Mouse (Mus musculus) gastrocnemius, postnatal 10 days (tissue): ENCODE measurements at regions not wholly inside any gene's neighbourhood (a gene's known extent, or its start where the extent isn't known, plus 50 kb on each side); places are given as distances from the start of the nearest gene placed in this dataset.

Source experiments
- DNase-seq: peaks from one replicate; pipeline ENCODE4 v3.0.0; 2021; ENCODE audit warnings: mixed read lengths

DNA sequence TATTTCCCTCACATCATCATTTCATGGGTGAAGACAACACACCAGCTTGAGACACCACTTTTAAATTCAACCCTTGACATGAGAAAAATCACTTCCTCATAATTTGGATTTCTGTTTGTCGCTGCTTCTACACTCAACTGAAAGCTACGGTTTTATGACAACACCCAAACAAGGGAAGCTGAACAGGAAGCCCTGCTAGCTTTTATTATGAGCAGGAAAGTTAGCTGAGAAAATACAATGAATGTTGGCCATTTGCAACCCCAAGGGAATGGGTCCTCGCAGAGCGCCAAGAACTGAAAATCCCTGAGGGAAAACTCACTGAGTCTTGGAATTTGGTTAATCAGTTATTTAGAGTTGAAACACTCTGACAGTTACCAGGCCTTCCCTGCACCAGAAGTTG lies 311.9 kb downstream of the Epha4 start:
- DNase-seq: no peak

DNA sequence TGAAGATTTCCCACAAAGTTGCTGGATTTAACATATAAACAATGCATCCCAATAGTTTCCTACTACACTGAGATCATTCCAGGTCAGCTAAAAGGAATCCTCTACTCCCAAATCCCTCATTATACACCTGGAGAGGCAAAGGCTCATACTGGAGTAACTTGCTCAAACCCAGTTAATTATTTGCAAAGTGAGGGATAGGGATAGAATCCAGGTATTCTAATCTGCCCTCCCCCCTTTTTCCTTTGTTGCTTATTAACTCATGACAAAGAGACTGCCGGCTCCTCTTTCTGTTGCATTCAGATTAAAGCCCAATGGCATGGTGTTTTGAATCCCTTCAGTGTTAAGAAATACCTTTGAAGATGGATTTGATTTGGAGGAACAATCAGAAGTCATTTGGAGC lies 308.4 kb downstream of the Epha4 start:
- DNase-seq: no peak

DNA sequence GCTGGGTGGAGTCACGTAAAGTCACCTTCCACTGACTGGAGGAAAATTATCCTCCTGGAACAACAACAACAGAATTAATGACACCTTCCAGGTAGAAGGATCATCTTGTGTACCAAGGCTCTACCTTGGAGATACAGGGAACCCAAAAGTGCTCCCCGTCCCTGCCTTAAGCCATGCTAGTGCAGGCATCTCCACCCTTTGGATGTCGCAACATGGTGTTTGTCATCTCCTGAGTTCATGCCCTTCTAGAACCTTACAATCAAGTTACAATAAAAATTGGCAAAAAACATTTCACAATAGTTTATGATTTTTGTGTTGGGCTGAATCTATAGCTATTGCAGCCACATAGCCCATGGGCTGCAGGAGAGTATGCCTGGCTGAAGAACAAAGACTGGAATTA lies 305.5 kb downstream of the Epha4 start:
- DNase-seq: no peak

DNA sequence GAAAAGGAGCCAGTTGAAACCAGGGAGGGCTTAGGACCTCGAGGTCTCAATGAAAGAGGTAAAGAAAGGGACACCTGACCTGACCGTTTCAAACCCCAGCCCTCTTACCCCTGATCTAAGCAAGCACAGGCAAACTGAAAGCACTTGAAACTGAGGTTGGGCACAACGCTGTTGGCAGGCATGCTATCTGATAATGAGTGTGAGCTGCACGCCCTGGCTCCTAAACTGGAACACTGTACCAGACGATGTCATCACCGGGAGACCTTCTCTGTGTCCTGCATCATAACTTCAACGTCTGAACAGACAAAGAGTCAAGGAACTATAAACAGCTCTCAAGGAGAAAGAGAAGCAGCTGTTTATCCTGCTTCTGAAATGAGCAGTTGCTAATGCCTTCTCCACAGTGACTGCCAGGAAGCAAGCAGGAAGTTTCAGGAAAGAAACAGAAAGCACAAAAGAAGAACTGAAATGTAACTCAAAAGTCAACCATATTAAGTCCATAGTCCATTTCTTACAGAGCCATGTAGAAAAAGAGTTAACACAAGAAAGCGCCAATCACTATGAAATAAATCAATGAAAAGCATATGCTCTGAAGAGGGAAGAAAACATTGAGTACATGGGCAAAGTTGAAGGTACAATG lies 301.3 kb downstream of the Epha4 start:
- DNase-seq: no peak

DNA sequence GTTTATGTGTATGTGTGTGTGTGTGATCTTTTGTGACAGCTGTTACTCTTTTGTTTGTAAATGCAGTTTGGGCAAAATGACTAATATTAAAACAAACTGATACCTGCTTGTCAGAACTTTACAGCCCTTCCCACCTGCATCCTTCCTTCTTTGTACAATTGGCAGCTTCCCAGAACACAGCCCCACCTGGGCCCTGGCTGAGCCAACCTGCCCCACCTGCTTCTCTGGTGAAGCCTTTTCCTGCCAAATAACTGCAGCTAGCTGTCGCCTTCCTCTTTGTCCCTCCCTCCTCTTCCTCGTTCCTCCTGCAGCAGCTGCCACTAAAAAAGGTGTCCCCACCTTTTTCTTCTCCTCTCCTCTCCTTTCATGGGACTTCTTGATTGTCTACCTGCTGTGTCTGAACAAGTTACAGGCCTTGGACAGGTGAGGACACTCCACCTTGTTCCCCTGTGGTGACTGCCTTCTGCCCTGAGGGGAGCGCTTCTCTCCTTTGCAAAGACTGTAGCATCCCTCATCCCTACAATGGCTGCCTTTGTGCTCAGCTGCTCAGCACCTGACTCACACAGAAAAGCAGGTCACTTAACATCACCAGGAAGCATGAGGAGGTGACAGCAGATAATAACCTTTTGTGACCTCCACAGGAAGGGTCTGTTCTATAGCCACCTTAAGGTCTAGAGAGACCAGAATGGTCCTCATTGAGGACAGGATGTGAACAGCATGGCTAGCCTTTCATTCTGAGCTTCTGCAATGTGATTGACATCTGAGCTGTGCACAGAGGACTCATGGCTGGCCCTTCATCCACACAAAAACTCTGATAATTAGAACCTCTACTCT lies 295.2 kb downstream of the Epha4 start:
- no peak for DNase-seq

DNA sequence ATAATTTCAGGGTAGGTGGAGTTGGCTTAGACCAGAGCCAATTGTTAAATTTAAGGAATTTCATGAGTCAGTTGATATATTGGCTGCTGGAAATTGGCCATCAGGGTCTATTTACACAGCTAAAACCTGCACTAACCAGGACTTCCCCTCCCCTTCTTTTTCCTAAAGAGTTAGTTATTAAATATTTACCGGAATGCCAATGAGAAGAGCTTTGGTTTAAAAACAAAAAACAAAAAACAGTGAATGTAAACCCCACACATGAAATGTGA lies 294.6 kb downstream of the Epha4 start:
- no peak for DNase-seq

DNA sequence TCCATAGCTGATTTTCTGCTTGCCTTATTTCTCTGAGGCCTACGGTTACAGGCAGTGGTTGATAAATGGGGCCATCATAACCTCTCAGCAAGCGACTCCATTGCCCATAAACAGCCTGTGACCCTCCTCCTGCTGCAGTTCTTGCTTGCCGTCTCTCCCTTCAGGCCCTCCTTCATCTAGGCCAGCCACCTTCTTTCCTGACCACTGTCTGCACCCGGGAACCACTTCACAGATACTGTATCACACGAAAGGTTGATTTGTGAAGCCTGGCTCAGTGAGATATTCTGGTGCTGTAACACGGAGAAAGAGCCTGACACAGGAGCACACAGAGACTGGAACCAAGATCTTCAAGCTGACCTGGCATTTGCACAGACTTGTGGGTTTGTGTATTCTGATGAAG lies 294.1 kb downstream of the Epha4 start:
- no peak for DNase-seq

DNA sequence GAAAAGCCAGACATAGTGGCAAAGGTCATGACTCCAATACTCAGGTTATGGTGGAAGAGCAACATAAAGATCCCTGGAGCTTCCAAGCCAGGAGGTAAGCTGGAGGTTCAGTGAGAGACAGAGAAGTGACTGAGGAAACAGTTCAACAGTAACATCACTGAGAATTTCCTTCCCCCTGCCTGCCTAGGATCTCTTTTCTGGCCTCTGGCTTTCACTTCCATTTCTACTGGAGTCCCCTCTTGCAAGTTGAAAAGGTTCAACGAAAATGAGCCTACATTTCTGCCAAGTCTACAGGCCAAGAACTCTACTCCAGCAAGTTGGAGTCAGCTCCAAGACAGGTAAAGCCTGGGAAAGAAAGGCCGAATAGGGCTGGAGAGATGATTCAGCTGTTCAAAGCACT lies 293.0 kb downstream of the Epha4 start:
- DNase-seq: no peak

DNA sequence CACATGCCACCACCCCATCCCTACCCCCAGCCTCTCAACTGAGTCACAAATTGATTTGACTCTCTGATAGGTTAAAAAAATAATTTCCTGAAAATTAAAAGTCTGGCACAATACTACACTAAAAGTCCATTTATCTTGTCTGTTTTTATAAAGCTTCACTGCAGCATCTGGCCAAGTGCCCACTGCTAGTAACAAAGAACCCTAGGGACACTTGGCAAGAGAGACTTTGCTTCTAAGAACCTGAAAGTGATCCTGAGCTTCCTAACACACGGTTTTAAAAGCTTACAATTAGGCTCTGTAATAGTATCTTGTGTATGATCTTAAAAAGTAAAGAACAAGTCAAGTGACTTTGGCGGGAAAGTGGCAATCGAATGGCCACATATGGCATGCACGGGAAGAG lies 288.3 kb downstream of the Epha4 start:
- no peak for DNase-seq

DNA sequence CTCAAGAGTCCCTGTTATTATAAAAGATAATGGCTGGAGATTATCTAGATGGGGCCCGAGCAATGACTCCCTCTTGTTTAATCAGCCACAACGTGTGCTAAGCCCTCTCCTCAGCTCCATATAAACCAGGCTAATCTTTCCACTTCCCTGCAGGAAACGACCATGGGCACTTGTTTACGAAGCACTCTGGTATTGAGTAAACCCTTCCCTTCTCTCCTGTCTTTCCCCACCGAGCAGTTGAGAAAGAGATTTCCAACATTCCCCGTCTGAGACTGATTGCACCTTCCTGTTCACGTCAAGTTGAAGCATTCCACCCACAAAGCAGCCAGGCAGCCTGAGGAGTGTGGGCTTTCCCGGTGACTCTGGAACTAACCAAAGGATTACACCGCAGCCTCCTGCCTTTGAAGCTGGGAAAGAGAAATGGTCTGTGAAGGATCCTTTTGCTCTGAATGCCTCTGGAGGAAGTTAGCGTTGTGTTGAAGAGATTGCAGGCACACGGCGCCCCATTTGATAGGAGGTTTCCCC lies 287.8 kb downstream of the Epha4 start:
- no peak for DNase-seq

DNA sequence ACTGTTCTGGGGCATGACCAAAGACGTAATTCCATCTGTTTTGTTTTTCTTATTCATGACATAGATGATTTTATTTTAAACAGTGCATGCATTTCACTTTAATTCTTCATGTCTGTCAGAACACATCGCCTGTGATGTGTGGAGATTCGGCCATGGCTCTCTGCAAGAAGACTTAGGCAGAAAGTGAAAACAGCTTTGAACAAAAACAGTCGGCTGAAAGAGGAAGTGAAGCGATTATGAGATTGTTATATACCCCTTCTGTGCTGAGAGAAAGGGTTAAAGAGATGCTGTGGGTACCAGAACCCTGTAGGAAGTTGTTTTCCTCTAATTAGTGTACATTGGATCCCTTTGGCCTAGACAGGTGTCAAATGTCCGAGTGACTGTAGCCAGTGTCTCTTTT lies 287.1 kb downstream of the Epha4 start:
- no peak for DNase-seq

DNA sequence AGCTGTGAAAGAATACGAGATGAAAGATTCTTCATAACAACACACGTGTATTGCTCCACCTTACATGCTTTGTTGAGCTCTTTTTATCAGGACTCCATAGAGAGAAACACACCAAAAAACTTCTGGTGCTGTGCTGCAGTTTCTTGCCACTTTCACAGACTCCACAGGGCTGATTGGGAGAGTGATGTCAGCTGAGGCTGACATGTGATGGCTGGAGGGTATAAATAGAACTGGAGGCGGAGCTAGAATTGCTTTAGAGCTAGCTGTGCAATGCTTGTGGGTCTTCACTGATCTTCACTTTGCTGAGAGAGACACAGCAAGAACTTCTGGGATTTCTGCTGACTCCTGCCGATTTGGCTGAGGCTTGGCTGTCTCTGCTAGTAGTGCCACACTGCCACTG lies 285.3 kb downstream of the Epha4 start:
- DNase-seq: no peak

DNA sequence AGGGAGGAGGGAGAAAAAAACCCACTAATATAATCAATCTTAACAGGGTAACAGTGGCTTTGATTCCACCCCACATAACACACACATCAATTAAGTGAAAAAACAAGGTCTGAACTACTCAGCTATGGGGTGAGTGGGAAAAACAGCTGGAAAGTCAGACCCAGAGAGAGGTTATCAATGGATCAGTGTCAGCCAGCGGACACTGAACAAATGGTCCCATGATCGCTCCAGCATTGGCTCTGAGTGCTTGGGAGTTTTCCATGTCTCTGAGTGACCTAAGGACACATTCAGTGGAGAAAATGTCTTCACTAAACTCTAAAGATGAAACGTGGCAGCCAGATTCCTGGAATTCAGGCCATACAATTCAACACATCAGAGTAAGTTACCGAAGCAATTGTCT lies 281.9 kb downstream of the Epha4 start:
- DNase-seq: no peak

DNA sequence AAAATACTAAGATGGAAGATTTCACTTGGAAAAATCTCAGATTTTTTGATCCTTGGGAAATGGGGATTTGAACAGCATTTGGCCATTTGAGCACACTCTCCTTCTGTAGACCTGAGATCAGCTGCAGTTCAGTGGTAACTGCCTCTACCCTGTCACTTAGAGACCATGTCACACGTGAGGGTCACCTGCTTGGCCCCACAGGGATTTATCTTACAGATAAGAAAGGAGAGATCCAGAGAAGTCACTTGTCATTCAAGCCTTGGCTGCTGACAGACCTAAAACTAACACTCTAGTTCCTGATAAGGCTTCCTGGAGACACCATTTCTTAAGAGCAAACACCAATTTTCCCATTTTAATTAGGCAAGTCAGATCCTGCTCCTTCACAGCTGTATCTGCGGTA lies 270.2 kb downstream of the Epha4 start:
- no peak for DNase-seq

DNA sequence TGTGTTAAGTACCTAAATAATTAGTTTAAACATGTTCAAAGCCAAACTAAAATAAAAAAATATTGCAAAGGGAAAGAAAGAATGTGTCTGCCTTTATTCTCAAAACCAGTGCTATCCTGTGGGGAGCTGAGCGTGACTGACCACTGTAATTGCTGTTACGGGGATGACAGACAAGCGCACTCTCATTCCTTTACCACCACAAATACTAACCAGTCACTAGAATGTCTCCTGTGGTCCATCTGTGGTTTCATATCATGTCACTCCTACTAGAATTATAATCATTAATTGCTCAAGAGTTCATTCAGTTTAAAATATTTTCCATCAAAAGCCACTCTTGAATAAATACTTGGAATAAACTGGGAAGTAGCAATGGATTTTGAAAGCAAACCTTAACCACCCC lies 268.8 kb downstream of the Epha4 start:
- DNase-seq: no peak

DNA sequence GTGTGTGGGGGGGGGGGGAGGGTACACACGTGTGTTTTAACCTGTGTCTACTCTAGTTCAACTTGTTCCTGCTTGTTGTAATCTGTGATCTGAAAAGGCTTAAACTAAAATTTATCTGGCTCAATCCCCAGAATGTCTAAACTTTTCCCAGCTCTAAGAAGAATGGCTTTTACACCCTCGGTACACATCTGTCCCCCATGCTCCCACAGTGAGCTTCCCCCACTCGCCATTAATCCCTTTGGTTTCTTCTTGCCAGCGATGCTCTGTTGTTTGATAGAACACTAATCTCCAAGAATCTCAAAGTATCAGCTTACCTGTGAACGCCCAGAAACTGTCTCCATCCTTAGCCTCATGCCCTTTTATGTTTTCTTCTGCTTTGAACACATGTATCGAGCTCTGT lies 260.6 kb downstream of the Epha4 start:
- no peak for DNase-seq

DNA sequence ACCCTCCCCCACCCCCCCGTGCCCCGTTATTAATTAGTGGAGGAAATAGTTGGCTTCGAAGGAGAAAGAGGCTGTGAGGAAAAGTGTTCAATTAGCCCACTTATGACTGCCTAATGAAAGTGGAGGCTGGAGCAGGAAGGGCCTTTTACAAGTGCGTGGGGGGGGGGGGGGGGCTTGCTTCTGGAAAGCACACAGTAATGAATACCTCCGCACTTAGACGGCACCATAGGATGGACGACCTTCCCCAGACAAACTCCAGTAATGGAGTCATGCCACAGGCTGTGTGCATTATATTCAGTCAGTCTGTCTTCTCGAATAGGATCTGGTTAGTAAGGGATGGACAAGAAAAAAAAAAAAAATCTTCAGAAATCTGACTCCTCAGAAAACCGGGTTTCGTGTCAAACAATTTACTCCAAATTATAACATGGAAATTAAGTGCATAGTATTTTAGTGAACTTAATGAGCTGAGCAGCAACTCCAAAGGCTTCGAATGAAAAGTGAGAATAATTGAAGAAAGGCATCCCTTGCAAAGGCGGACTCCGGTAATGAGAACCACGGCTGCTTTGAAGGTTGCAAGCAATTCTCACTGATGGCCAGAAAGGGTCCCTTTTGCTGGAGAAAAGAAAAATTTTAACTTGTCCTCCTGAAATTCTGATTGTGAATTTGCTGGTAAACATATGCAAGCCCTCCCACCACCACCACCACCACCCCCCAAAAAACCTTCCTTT lies 258.6 kb downstream of the Epha4 start:
- DNase-seq: no peak

DNA sequence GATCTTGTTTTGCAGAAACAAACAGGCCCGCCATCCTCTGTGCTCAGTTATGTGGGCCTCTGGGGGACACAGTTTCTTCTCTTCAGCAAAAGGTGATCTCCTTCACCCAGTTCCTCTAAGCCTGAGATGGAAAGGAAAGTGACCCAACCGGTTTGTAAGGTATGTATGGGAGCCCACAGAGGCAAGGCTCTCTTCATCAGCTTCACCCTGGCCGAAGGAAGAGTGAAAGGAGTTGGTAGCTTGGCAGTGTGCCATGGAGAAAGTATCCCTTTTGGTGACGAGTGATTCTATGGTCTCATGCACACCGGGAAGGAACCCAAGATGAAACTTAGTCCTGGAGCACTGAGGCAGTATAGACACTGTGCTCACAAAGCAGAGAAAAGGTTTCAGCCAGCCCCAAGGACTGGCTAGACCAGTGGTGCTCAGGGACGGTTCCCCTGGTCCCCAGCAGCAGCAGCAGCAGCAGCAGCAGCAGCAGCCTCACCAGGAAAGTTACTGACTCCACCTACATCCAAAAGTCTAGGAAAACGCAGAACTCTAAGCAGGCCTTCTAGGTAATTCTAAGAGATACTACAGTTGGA lies 256.1 kb downstream of the Epha4 start:
- DNase-seq: no peak

DNA sequence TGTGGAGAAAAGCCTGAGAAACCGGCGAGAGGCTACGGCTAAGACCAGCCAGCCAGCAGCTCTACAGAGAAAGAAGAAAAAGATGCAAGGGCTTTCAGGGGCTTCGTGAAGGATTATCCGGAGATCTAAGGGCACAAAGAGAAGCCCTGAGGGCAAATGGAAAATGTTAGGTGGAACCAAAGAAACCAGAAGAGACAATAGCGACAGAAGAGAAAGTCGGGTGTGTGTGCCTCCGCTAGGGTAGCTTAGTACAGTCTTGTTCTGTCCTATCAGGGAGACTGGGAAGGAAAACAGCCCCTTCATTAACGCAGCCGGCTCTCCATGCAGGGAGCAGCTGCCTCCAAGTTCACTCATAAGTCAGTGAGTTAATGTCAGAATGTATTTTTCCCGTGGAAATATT lies 255.1 kb downstream of the Epha4 start:
- DNase-seq: no peak

DNA sequence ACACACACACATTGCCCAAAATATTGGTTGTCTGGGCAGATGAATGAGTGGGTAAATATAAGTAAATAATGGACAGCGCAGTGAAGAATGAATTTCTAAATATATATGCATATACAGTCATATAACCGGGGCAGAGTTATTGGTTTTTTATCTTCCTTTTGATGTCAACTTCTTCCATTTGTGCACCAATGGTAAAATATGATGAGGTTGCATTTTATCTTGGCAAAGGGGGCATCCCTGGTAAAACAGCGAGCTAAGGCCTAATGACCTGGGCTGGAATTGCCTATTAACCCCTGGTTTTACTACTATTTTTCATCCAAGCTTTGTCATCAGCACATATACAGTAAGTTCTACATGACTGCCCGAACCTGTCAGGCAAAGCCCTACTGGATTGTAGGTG lies 253.2 kb downstream of the Epha4 start:
- DNase-seq: no peak

DNA sequence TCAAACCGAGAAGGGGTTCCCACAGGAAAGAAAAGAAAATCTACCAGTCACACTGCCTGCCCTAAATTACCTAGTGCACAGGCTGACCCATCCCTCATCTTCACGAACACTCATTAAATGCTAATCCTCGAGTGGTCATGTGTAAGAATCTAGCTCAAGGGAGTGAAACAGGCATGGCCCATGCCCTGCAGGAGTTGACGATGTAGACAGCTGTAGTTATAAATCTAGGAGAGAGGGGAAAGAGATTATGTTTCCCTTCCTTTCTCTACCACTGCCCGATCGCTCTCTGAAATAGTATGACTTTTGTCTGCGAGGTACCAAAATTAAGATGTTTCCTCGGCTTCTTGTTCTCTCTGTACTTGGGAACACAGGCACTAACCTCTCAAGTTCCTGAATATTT lies 249.2 kb downstream of the Epha4 start:
- no peak for DNase-seq

DNA sequence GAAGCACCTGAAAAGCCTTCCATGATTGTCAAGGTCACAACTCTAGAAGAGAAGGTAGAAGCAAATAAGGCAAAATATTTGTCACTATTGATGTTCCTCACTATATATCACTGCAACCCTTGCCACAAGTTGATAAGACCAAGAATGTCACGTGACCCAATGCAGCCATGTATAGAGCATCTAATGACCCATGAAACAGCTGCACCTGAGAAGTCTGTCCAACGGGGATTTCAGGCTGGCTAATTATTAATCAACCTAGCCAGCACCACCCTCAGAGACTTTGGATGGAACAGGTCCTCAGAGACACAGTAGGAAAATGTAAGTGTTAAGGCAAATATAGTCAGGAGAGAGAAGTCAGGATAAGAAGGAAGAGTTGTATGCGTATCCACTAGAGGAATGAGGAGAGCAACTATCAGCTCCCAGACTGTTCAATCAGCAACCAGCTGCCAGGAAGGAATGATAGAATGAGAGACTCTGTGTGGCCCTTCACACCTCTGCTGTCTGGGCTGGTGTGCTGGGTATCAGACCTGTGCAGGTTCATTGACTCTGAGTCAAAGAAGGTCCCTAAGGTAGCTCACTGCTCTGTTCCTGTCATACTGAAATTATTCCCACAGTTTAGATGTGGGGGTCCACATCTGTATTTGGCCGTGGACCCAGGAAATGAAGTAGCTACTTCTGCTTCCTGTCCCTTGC lies 247.4 kb downstream of the Epha4 start:
- no peak for DNase-seq

DNA sequence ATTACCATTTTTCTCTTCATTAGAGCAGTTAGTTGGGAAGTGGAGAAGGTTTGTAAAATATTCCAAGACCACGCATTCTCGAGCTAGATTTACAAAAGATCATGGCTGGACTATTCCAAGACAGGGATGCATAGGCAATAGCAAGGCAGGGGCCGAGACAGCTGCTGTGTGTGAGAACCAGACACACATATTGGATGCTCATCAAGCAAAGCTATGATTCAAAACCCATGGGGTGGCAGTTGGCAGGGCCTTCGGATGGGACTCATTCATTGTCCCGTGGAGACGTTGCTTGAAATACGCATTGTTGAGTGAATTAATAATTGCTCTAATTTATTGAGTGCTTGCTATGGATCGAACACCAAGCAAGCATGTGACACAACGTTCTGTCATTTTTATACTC lies 239.6 kb downstream of the Epha4 start:
- peak; percentile 8 for DNase-seq
